Mouse (Mus musculus): ENCODE results near the gene Phf21b. TPM values are rescaled to one million over a fixed set of nuclear protein-coding genes. Genes with fewer than 3 reads are reported as not detected.

Gene Phf21b
- total and polyA plus RNA-seq, 3 experiments = 1.3 to 5.3 (median 2.2) TPM

DNA sequence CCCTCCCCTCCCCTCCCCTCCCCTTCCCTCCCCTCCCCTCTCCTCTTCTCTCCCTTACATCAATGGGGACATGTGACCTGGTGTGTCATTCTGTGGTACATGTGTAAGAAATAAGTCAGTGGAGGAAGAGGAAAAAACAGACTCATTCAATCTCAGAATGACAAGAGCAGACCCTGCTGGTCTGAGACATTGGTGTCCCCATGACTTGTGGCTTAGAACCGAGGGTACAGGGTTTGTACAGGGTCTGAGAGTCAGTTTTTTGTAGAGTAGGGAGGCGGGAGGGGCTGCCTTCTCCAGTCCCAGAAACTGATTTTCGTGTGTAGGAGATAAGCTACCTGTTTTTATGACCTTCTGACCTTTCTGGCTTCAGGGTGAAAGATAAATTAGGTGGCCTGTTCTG is 112.5 kb downstream of the Phf21b start (continued):
- TF ChIP-seq KAT2A (IDR thresholded peaks at IDR 0.05; ENCODE audit: insufficient replicate concordance, low read length) = no peak
- no peak for TF ChIP-seq GABPA (IDR thresholded peaks at IDR 0.05; ENCODE audit: insufficient replicate concordance, low read depth, low read length)
- peak; percentile 30; the same call in 1 of the 2 replicates for TF ChIP-seq MAX (IDR thresholded peaks at IDR 0.05; ENCODE audit: low read length)
- no peak for TF ChIP-seq HCFC1 (IDR thresholded peaks at IDR 0.05; ENCODE audit: low read depth, low read length)
- TF ChIP-seq E2F4 (IDR thresholded peaks at IDR 0.05; ENCODE audit: insufficient replicate concordance, low read depth, low read length) = no peak
- TF ChIP-seq CHD2 (IDR thresholded peaks at IDR 0.05; ENCODE audit: low read length) = no peak; the same call in 1 of the 2 replicates
- no peak for TF ChIP-seq USF2 (conservative IDR thresholded peaks at IDR 0.05; ENCODE audit: low read depth, low read length)
- TF ChIP-seq NELFE (IDR thresholded peaks at IDR 0.05; ENCODE audit: low read depth, low read length) = no peak
- peak in 1 of 2 experiments; percentile 43; a peak in 2 of 4 replicates for TF ChIP-seq CTCF (conservative IDR thresholded peaks at IDR 0.05 in 1 of 2, IDR thresholded peaks at IDR 0.05 in 1 of 2; ENCODE audit: low read depth in 2 of 2, low read length in 2 of 2)
- TF ChIP-seq SIN3A (IDR thresholded peaks at IDR 0.05; ENCODE audit: low read length) = no peak
- TF ChIP-seq ZC3H11A (IDR thresholded peaks at IDR 0.05; ENCODE audit: low read depth, low read length) = no peak
- peak; percentile 45 for TF ChIP-seq BHLHE40 (IDR thresholded peaks at IDR 0.05; ENCODE audit: low read depth, low read length)
- TF ChIP-seq RCOR1 (conservative IDR thresholded peaks at IDR 0.05; ENCODE audit: low read depth, low read length) = no peak
- TF ChIP-seq JUN (IDR thresholded peaks at IDR 0.05; ENCODE audit: insufficient read depth, low read depth, low read length) = peak; percentile 60
- peak; percentile 74; the same call in 1 of the 2 replicates for TF ChIP-seq IRF4 (IDR thresholded peaks at IDR 0.05; ENCODE audit: low read depth, low read length)
- no peak for TF ChIP-seq ZKSCAN1 (IDR thresholded peaks at IDR 0.05; ENCODE audit: borderline replicate concordance, low read depth, low read length)
- TF ChIP-seq ETS1 (conservative IDR thresholded peaks at IDR 0.05; ENCODE audit: low read depth, low read length) = peak; percentile 66
- TF ChIP-seq MAFK (IDR thresholded peaks at IDR 0.05; ENCODE audit: insufficient replicate concordance, low read length) = no peak
- TF ChIP-seq TCF12 (IDR thresholded peaks at IDR 0.05; ENCODE audit: low read depth, low read length) = no peak
- TF ChIP-seq SMC3 (IDR thresholded peaks at IDR 0.05; ENCODE audit: low read depth, low read length) = peak; percentile 24
- no peak for TF ChIP-seq NRF1 (IDR thresholded peaks at IDR 0.05; ENCODE audit: low read depth, low read length)

DNA sequence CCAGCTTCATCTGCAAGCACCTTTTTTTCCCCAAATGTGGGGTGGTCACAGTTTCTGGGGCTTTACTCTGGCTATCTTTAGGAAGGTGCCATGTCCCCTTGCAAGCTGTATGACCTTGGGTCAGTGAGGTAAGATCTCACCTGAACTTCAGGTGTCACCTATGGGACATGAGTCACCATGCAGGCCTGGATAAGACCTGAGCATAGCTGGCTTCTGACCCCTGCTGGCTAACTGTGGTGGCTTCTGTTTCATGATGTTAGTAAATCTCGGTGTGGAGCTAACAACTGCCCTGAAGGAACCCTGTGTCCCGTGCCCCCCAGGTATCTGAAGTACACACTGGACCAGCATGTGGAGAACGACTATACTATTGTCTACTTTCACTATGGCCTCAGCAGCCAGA is 114.3 kb downstream of the Phf21b start:
- Histone ChIP-seq H3K4me3 (replicated peaks in 1 of 3; ENCODE audit: low read depth in 2 of 3, low read length in 2 of 3, poor library complexity in 1 of 3) (no peak overlapping the region), H3K9me3 (replicated peaks; ENCODE audit: low read length) (no peaks in the 10 kb centered on the region), H3K27me3 (replicated peaks) (peaks cover 12% of the 10 kb centered on the region), H3K4me1 (ENCODE audit: control insufficient read depth in 1 of 2, insufficient read depth in 2 of 2) (peaks cover 2 to 6% of the 10 kb centered on the region in 2 experiments; a peak in 2 of 4 replicates), H3K4me2 (ENCODE audit: insufficient read depth, low read depth, poor library complexity, severe bottlenecking) (no peak overlapping the region), H3K79me2 (replicated peaks; ENCODE audit: control insufficient read depth, extremely low read depth, insufficient read depth, poor library complexity, severe bottlenecking) (no peaks in the 10 kb centered on the region), H3K36me3 (replicated peaks in 1 of 2; ENCODE audit: control insufficient read depth in 1 of 2, insufficient read depth in 1 of 2, low read length in 1 of 2) (no peaks in the 10 kb centered on the region), H3K9ac (ENCODE audit: insufficient read depth, low read depth) (no peak overlapping the region), H3K27ac (ENCODE audit: insufficient read depth, low read depth) (no peak overlapping the region)
- TF ChIP-seq RAD21 (IDR thresholded peaks at IDR 0.05; ENCODE audit: low read depth, low read length) (peak; percentile 46), SMC3 (IDR thresholded peaks at IDR 0.05; ENCODE audit: low read depth, low read length) (peak; percentile 48), SIN3A (IDR thresholded peaks at IDR 0.05; ENCODE audit: low read length) (no peak), CTCF (conservative IDR thresholded peaks at IDR 0.05 in 1 of 2, IDR thresholded peaks at IDR 0.05 in 1 of 2; ENCODE audit: low read depth in 2 of 2, low read length in 2 of 2) (peak in 1 of 2 experiments; percentile 56; a peak in 2 of 4 replicates)
- dilution Hi-C loops (cut with MboI; ENCODE audit: extremely low pct_ligation_motif_present, extremely low pct_unique_long_range_greater_than_20kb, low sequenced_read_pairs) = no loop called here
- in situ Hi-C loops (cut with MboI; ENCODE audit: low pct_ligation_motif_present, low pct_unique_long_range_greater_than_20kb, low sequenced_read_pairs) = no loop called here
- no peak for DNase-seq (ENCODE audit: extremely low read depth)
